Mouse (Mus musculus): ENCODE measurements around the gene Gng8. TPM values are rescaled to one million over a fixed set of nuclear protein-coding genes. Genes with fewer than 3 reads are reported as not detected.

The Gng8 gene
- total and polyA plus RNA-seq, 3 experiments, result 0.39 to 2.2 TPM; not detected in 1

- no peak for TF ChIP-seq HCFC1 (IDR thresholded peaks at IDR 0.05; ENCODE audit: low read depth, low read length)
These were observed 3.9 kb downstream of the Gng8 start for GRCm38 (mm10) chr7:16895511-16895910.

GRCm38 (mm10) chr7:16900526-16900925 lies 8.9 kb downstream of the Gng8 start:
- H3K9ac ChIP-seq (ENCODE audit: control insufficient read depth, low read depth, low read length, poor library complexity, severe bottlenecking), result no peak overlapping the region
- no peak overlapping the region for H3K4me3 ChIP-seq (ENCODE audit: control insufficient read depth in 1 of 2, insufficient read depth in 1 of 2, low read depth in 2 of 2, low read length in 2 of 2)
- H3K4me1 ChIP-seq (ENCODE audit: control insufficient read depth in 1 of 2, insufficient read depth in 2 of 2, low read length in 2 of 2), result peaks cover 4 to 22% of the 10 kb centered on the region in 2 experiments; a peak in 3 of 4 replicates
- H3K27me3 ChIP-seq (ENCODE audit: control insufficient read depth in 1 of 2, insufficient read depth in 2 of 2, low read length in 2 of 2), result peaks cover 0 to 3% of the 10 kb centered on the region in 2 experiments; a peak in 2 of 4 replicates
- H3K79me2 ChIP-seq (ENCODE audit: control insufficient read depth, insufficient read depth, low read length, poor library complexity), result no peaks in the 10 kb centered on the region
- H3K36me3 ChIP-seq (ENCODE audit: control insufficient read depth in 1 of 2, insufficient read depth in 2 of 2, low read length in 2 of 2), result peaks cover 0 to 11% of the 10 kb centered on the region in 2 experiments; a peak in 2 of 4 replicates
- TF ChIP-seq MAZ (IDR thresholded peaks at IDR 0.05; ENCODE audit: low read depth, low read length), result no peak
- H3K9me3 ChIP-seq (replicated peaks; ENCODE audit: insufficient read depth, low read length), result no peaks in the 10 kb centered on the region
- H3K27ac ChIP-seq (ENCODE audit: control insufficient read depth, low read depth, low read length), result no peak overlapping the region
- DNase-seq (ENCODE audit: low read depth, low spot score), result no peak

More at GRCm38 (mm10) chr7:16895511-16895910, 3.9 kb downstream of the Gng8 start:
- H3K9me3 ChIP-seq (replicated peaks; ENCODE audit: insufficient read depth, low read length), result no peaks in the 10 kb centered on the region
- H3K27me3 ChIP-seq (ENCODE audit: control insufficient read depth in 1 of 2, insufficient read depth in 2 of 2, low read length in 2 of 2), result peaks cover 0 to 3% of the 10 kb centered on the region in 2 experiments; a peak in 2 of 4 replicates
- no peaks in the 10 kb centered on the region for H3K36me3 ChIP-seq (ENCODE audit: control insufficient read depth in 1 of 2, insufficient read depth in 2 of 2, low read length in 2 of 2)
- H3K9ac ChIP-seq (ENCODE audit: control insufficient read depth, low read depth, low read length, poor library complexity, severe bottlenecking), result peak overlapping the region; percentile 60
- H3K27ac ChIP-seq (ENCODE audit: control insufficient read depth, low read depth, low read length), result no peak overlapping the region
- peaks cover 0 to 10% of the 10 kb centered on the region in 2 experiments; a peak in 2 of 4 replicates for H3K4me1 ChIP-seq (ENCODE audit: control insufficient read depth in 1 of 2, insufficient read depth in 2 of 2, low read length in 2 of 2)
- peak; percentile 35 for DNase-seq (ENCODE audit: low read depth, low spot score)
- H3K79me2 ChIP-seq (ENCODE audit: control insufficient read depth, insufficient read depth, low read length, poor library complexity), result no peaks in the 10 kb centered on the region
- H3K4me3 ChIP-seq (ENCODE audit: control insufficient read depth in 1 of 2, insufficient read depth in 1 of 2, low read depth in 2 of 2, low read length in 2 of 2), result peak overlapping the region; percentile 55 to 69

GRCm38 (mm10) chr7:16903439-16903955 lies 11.9 kb downstream of the Gng8 start:
- Histone ChIP-seq H3K4me3 (ENCODE audit: control insufficient read depth in 1 of 2, insufficient read depth in 1 of 2, low read depth in 2 of 2, low read length in 2 of 2) (no peak overlapping the region), H3K9me3 (replicated peaks; ENCODE audit: insufficient read depth, low read length) (no peaks in the 10 kb centered on the region), H3K79me2 (ENCODE audit: control insufficient read depth, insufficient read depth, low read length, poor library complexity) (peaks cover 19% of the 10 kb centered on the region), H3K4me1 (ENCODE audit: control insufficient read depth in 1 of 2, insufficient read depth in 2 of 2, low read length in 2 of 2) (peaks cover 4 to 30% of the 10 kb centered on the region in 2 experiments; a peak in 3 of 4 replicates), H3K27me3 (ENCODE audit: control insufficient read depth in 1 of 2, insufficient read depth in 2 of 2, low read length in 2 of 2) (peaks cover 0 to 3% of the 10 kb centered on the region in 2 experiments; a peak in 2 of 4 replicates), H3K27ac (ENCODE audit: control insufficient read depth, low read depth, low read length) (0 out of 2 replicates have a peak overlapping the region, but pooled peaks have one; percentile 14), H3K9ac (ENCODE audit: control insufficient read depth, low read depth, low read length, poor library complexity, severe bottlenecking) (no peak overlapping the region), H3K36me3 (ENCODE audit: control insufficient read depth in 1 of 2, insufficient read depth in 2 of 2, low read length in 2 of 2) (peaks cover 0 to 14% of the 10 kb centered on the region in 2 experiments; a peak in 2 of 4 replicates)
- TF ChIP-seq POLR2A (IDR thresholded peaks at IDR 0.05; ENCODE audit: control insufficient read depth in 1 of 2, insufficient read depth in 1 of 2, low read depth in 1 of 2, low read length in 2 of 2, poor library complexity in 1 of 2) (no peak), GABPA (IDR thresholded peaks at IDR 0.05; ENCODE audit: low read depth, low read length) (peak; percentile 90)
- peak; percentile 63 for DNase-seq (ENCODE audit: low read depth, low spot score)

GRCm38 (mm10) chr7:16904120-16904675 lies 12.6 kb downstream of the Gng8 start:
- Histone ChIP-seq H3K36me3 (ENCODE audit: control insufficient read depth in 1 of 2, insufficient read depth in 2 of 2, low read length in 2 of 2) (peaks cover 0 to 21% of the 10 kb centered on the region in 2 experiments; a peak in 2 of 4 replicates), H3K79me2 (ENCODE audit: control insufficient read depth, insufficient read depth, low read length, poor library complexity) (peaks cover 25% of the 10 kb centered on the region), H3K4me3 (ENCODE audit: control insufficient read depth in 1 of 2, insufficient read depth in 1 of 2, low read depth in 2 of 2, low read length in 2 of 2) (no peak overlapping the region), H3K9ac (ENCODE audit: control insufficient read depth, low read depth, low read length, poor library complexity, severe bottlenecking) (no peak overlapping the region), H3K27ac (ENCODE audit: control insufficient read depth, low read depth, low read length) (no peak overlapping the region), H3K4me1 (ENCODE audit: control insufficient read depth in 1 of 2, insufficient read depth in 2 of 2, low read length in 2 of 2) (peaks cover 4 to 37% of the 10 kb centered on the region in 2 experiments), H3K27me3 (ENCODE audit: control insufficient read depth in 1 of 2, insufficient read depth in 2 of 2, low read length in 2 of 2) (peaks cover 0 to under 1% of the 10 kb centered on the region in 2 experiments; a peak in 2 of 4 replicates), H3K9me3 (replicated peaks; ENCODE audit: insufficient read depth, low read length) (no peaks in the 10 kb centered on the region)
- DNase-seq (ENCODE audit: low read depth, low spot score), result no peak
- no peak for TF ChIP-seq MYB (IDR thresholded peaks at IDR 0.05; ENCODE audit: low read depth, low read length)
- TF ChIP-seq TAL1 (IDR thresholded peaks at IDR 0.05; ENCODE audit: low read length), result 0 out of 2 replicates have a peak, but pooled peaks have one; percentile 14

All from MEL (cell line).